8 mouse cellular contexts compared by ENCODE assay signal in genomic region chr6:115544442-115544970, GRCm38 (mm10). TPM values are rescaled to one million over a fixed set of nuclear protein-coding genes. Genes with fewer than 3 reads are reported as not detected.
DNase-seq lines count a peak whose midpoint lies in the region; ATAC-seq lines count a peak whose summit lies in the region.

Gene Tsen2, plus strand, starts transcription at chr6:115544664.

- H3K4me2 ChIP-seq in hindbrain, embryonic 11.5 days (replicated peaks; ENCODE audit: low read depth, low read length): peak within 1 kb of the TSS; percentile 80

- H3K9me3 ChIP-seq in hindbrain, embryonic 11.5 days (ENCODE audit: control insufficient read depth, low read length): no peaks in the 10 kb centered on the region

- H3K27me3 ChIP-seq in hindbrain, embryonic 11.5 days (ENCODE audit: control insufficient read depth, insufficient read depth, low read length): no peaks in the 10 kb centered on the region

- peak within 1 kb of the TSS; percentile 73 for H3K9ac ChIP-seq in hindbrain, embryonic 11.5 days (ENCODE audit: low read depth, low read length)

- peak within 1 kb of the TSS; percentile 68 for H3K27ac ChIP-seq in hindbrain, embryonic 11.5 days (ENCODE audit: low read depth, low read length)

- no peaks in the 10 kb centered on the region for H3K4me1 ChIP-seq in hindbrain, embryonic 11.5 days (replicated peaks; ENCODE audit: control insufficient read depth, insufficient read depth, low read length)

- WGBS in hindbrain, embryonic 11.5 days: 1% methylated on average over 38 of the region's 38 CpGs

- ATAC-seq in hindbrain, embryonic 11.5 days (ENCODE audit: low FRiP score): peak; percentile 95

- H3K4me3 ChIP-seq in hindbrain, embryonic 11.5 days (ENCODE audit: low read depth, low read length): peak within 1 kb of the TSS; percentile 69

- DNase-seq in MN1 (ENCODE audit: low spot score): peak; percentile 98
- DNase-seq in cerebellum, adult 9-10 months: peak; percentile 97
- peak; percentile 96 to 98 for DNase-seq in frontal cortex, adult 2 months (ENCODE audit: extremely low spot score in 1 of 2, low spot score in 1 of 2)
- DNase-seq in hindbrain, embryonic 11.5 days (ENCODE audit: low spot score): peak; percentile 98
- peak; percentile 97 to 98 for DNase-seq in layer of hippocampus, postnatal 10 days (ENCODE audit: low spot score in 2 of 2)
- DNase-seq in lung, postnatal 10 days: peak; percentile 98
- peak; percentile 97 for DNase-seq in ovary, postnatal 36 days (ENCODE audit: low spot score)
- peak; percentile 98 for DNase-seq in thymus, postnatal 25 days

- H3K36me3 ChIP-seq in hindbrain, embryonic 11.5 days (ENCODE audit: control insufficient read depth, insufficient read depth, low read length): no peaks in the 10 kb centered on the region

RNA-seq across cellular contexts. Expression of gene Tsen2, which starts in this region (rescaled TPM):
- 26.9 and 27.1 TPM in 2 replicates for polyA plus RNA-seq in frontal cortex, adult 2 months (2012; rRNA removed)
- 29.7 and 30.6 TPM in 2 replicates for polyA plus RNA-seq in hindbrain, embryonic 11.5 days (2014; fragmentation: Nextera tagmentation; extraction: Ambion mirVana)
- total RNA-seq in layer of hippocampus, postnatal 10 days (2021): 10 to 100 TPM; 25.6 to 33.7 TPM

Comparison
In these comparisons a context has a peak if more than half of its experiments do, and no peak if none do; other contexts are left out.
1. Peak in every context shown above with its lines: DNase-seq, ATAC-seq, H3K4me3 ChIP-seq and H3K27ac ChIP-seq.